Mouse (Mus musculus) thymus, adult 2 months (tissue): ENCODE data around the gene Prr15l.

ENCODE experiments used
- CTCF ChIP-seq: fragments of 200-500 bp; IDR thresholded peaks from 2 replicates; pipeline ENCODE4 v1.5.1; 2012; ENCODE audit warnings: mild to moderate bottlenecking, control low read depth, low read length, moderate library complexity, borderline replicate concordance; ENCODE audit not compliant: control insufficient read depth, poor library complexity, insufficient read depth; ENCODE audit errors: extremely low read depth
- POLR2A ChIP-seq: fragments of 200-500 bp; IDR thresholded peaks from 2 replicates; pipeline ENCODE4 v1.6.1; 2012; ENCODE audit warnings: mild to moderate bottlenecking, low read length, control low read depth, moderate library complexity; ENCODE audit not compliant: control insufficient read depth, poor library complexity, insufficient read depth; ENCODE audit errors: extremely low read depth

- no peak for TF ChIP-seq POLR2A
- TF ChIP-seq CTCF: no peak
These were observed 2.3 kb upstream of the Prr15l start for GRCm38 (mm10) chr11:96925469-96926148.
